Mouse (Mus musculus) cerebellum, adult 11 months (tissue): ENCODE measurements at regions not wholly inside any gene's neighbourhood (a gene's known extent, or its start where the extent isn't known, plus 50 kb on each side); places are given as distances from the start of the nearest gene placed in this dataset.
"Not testable (repeated sequence)": the region's sequence is repeated elsewhere in the genome, so short reads cannot be mapped to it uniquely, and the experiment has no call there.

Experiments used
- DNase-seq: peaks from one replicate; pipeline ENCODE4 v3.0.0; 2022

DNA sequence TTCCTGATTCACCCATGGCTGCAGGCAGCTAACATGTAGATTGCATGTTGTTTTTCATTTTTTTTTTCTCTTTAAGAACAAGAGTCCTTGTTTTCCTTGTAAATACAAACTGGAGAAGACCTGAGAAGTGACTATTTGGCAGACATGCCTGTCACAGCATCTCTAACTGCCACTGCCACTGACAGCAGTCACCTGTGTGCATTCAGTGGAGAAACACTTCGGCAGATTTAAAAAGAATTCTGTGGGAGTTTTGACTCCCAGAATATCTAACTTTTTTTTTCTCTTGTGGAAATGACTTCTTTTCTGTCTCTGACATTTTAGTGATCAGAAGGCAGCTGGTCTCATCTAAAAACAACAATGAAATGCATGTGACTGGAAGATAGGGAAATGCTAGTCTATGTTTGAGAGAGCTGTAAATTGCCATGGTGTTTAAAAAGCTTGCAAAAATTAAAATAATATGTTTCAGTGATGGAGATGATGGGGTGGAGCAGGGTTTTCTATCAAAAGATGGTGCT is 526.0 kb upstream of the Agtr1b start:
- DNase-seq = no peak

DNA sequence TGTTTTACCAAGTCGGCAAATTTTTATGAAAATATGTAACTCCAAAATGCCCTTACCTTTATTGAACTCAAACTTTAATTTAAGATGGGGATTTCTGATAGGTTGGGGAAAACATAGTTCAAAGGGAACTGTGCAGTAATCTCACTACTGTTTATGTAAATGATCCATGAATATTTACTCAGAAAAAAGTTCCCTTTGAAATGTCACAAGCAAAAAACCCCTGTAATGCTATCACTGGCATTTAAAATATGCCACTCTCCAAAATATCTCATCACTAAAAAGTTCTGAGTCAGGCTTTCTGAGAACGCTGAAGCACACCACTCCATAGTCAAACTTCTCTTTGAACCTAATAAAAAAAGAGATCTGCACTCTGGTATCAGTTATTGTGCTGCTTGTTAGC is 497.3 kb upstream of the Agtr1b start:
- no peak for DNase-seq

DNA sequence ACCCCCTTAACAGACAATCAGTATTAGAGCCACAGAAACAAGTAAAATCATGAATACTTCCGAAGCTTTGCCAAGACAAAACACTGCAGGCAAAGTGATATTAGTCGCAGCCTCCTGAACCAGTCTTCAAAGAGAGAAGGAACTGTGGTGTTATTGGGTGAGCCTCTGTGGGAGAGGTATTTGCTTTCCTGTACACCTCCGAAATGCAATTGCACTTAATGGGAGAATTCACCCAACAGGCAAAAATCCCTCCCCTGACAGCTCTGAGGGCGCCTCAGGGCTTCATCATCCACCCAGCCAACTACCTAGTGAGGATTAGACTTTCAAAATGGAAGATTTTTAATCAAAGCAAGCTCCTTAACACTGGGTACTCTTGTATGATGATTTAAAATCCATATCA is 464.1 kb upstream of the Agtr1b start:
- DNase-seq = no peak

DNA sequence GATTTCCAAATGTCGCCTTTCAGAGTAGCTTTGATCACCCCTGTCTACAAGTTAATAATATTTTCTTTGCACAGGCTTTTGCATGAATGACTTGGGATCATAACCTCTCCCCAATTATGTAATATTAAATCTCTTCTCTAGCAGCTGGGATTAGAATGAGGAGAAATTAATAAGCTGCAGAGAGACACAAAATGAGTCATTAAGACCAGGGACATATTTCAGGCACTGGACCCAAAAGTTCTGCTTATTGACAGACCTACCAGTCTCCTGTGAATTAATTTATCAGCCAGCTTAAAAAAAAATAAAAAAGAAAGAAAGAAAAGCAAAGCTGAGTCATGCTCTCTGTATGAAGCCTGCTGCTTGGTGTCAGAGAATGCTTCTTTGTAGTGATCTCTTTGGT is 462.4 kb upstream of the Agtr1b start:
- DNase-seq = no peak

DNA sequence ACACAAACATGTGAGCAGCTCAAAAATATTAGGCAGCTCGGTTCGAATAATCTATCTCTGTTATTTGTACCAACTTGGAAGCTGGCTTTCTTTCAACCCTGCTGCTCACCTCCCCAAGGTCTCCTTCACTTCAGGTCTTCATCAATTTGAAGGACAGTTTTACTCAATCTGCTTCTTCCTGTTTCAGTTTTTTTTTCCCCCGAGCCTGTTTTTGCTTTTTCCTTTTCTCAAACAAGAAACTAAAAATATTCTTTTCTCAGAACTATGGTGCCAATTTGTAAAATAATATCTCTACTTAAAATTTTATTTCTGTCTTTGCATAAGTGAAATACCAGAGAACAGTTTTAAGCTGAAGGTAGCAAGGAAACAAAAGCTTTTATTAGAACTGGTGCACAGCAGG is 461.8 kb upstream of the Agtr1b start:
- DNase-seq = no peak

DNA sequence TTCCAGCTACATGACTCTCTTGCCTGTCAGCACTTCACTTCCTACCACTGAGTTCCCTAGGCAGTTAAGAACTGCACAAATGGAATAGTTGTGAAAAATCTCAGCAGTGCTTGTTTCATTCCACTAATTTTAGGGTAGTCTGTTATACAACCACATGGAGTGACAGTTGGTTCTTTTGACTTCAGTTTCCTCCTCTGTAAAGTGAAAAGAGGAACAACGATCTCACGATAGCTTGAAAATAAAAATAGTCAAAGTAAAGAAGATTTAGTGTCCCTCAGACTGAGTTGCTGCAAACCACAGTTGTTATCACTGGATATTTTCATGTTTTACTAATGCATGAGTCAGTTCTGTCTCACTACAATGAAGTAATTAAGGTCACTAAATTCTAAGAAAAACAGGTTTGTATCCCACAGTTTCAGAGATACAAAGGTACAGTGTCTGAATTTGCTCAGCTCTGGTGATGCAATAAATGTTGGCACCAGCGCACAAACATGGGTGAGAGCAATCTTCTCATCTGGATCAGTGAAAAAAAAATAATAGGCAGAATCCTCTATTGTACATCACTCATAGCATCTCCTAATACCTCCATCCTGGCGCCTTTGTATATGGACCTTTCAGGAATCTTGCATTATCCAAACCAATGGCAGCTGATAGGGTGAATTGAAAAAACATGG is 458.8 kb upstream of the Agtr1b start:
- no peak for DNase-seq

DNA sequence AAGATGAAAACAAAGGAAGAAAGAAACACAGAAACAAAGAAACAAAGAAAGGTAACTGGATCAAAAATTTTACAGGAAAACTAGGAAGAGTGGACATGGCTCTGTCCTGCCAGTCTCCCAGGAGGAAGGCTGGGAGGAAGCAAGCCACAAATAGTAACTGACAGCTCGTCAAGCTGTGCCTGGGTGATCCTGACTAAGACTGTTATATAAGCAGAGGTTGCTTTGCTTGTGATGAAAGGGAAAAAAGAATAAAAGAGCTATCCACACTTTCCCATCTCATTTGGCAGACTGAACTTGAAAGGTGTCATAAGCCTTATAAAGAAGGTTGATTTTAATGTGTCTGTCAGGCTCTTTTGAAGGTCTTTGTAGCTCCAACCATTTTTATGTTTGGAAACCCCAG is 455.2 kb upstream of the Agtr1b start:
- peak; percentile 68 for DNase-seq

DNA sequence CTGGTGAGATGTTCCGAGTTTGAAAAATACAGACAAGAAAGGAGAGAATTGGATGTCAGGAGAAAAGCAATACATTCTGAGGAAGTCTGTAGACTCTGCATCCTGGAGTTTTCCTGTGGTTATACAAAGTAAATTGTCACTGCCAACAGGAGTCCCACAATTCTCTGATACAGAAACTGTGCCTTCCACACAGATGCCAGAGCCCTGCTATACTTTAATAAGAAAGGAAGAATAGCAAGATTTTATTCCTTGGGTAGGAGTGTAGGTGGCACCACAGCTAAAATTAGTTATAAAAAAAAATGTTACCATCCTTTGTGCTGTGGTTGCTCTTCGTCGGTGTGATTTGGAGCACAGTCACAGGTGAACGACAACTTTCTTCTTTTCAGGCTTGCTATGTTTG is 454.7 kb upstream of the Agtr1b start:
- no peak for DNase-seq

DNA sequence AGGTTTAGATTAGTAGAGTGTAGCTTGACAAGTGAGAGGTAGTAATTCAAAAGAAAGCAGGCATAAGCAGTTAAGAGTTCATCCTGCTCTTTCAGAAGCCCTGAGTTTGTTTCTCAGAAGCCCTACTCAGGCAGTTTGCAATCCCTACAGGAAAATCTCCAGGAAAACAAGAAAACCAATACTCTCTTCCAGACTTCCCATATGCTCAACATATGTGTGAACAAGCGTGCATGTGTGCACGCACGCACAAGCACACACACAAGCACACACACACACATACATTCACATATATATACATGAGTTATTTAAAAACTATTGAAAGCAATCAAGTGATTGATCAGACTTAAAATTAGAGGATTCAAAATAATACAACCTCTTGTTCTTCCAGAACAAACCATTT is 453.1 kb upstream of the Agtr1b start:
- DNase-seq = no peak

DNA sequence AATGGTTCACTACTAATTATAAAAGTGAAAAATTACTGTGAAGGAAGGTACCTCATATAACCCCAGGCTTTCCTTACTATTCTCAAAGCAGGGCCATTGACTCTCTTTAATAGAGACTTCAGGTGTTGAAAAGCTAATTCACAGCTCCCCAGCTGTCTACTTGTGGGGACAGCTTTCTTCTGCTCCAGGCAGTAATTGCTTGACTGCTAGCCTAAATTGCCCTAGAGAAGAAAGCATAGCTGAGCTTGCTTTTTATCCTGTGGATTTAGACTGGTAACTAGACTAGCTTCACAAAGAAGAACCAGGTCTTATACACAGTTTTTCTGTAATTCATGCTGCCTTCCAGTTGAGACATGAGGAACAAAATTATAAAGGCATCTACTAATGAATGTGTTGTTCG is 452.6 kb upstream of the Agtr1b start:
- no peak for DNase-seq

DNA sequence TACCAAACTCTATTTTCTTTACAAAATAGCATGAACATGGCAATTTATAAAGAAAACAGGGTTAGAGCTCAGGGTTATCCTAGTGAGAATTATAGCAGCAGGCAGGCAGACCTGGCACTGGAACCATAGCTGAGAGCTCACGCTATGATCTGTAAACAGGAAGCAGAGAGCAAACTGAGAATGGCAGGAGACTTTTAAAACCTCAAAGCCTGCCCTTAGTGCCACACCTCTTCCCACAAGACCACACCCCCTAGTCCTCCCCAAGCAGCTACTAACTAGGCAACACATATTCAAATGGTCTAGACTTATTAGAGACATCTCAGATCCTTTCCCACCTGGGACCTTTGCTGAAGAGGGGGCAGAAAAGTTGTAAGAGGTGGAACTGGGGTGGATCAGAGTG is 449.6 kb upstream of the Agtr1b start:
- DNase-seq = no peak

DNA sequence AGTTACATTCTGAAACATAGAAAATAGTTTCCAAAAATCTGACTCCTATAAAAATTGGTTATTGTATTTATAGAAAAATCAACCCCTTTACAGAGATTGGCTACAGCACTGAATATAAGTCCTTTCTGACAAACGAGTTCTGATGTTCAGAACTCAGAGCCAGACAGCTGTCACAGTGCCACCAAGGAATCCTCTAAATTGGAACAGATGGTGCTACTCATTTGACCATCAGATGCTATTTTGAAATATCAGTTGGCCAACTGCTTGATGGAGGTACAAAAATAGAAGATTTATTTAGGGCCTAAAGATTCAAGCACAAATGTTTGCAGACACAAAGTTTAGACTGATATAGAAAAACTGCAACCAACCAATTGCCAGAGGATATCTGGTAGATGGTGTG is 427.3 kb upstream of the Agtr1b start:
- peak; percentile 24 for DNase-seq

DNA sequence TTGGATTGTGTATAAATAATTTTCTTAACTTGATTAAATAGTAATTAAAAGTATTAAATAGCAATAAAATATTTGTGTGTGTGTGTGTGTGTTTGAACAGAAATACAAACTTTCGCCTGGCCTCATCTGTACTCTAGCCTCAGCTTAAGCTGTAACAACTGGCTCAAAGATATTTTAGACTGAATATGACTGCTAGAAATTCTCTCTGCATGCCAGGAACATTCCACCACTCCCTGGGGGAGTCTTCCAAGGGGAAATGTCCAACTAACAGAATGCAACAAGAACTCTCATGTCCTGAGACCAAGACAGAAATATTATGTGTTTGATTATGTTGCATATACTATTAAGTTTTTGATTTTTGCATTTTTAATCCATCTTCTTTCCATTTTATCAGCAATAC is 425.5 kb upstream of the Agtr1b start:
- no peak for DNase-seq

DNA sequence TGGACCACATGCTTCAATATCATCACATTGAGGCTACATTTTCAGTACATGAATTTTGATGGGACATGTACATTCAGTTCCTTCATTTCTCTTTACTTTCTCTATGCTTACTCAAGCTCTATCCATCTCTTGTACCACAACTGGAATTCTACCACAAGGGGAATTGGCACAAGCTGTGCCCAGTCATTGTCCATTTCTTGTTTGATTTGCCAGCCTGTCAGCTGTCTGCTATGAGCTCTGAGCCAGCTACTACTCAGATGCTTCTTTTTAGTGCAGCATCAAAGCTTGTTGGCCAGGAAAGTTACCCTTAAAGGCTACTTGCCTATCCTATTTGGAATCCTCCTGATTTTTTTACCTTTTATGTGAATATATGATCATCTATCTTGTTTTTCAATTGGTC is 410.9 kb upstream of the Agtr1b start:
- DNase-seq = no peak

DNA sequence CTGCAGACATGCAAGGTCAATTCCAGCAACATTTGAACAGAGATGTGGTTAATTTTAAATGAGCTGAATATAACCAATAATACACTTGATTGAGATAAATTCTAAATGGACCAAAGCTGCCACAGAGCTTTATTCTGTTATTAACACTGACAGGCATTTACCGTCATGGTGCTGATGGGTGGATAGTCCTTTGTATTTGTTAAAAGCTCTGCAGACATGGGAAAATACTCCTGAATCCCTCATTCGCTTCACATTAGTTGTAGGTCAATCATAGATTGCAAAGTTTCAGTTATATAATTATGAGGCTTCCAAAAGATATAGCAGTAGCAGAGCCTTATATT is 410.0 kb upstream of the Agtr1b start:
- DNase-seq = no peak

DNA sequence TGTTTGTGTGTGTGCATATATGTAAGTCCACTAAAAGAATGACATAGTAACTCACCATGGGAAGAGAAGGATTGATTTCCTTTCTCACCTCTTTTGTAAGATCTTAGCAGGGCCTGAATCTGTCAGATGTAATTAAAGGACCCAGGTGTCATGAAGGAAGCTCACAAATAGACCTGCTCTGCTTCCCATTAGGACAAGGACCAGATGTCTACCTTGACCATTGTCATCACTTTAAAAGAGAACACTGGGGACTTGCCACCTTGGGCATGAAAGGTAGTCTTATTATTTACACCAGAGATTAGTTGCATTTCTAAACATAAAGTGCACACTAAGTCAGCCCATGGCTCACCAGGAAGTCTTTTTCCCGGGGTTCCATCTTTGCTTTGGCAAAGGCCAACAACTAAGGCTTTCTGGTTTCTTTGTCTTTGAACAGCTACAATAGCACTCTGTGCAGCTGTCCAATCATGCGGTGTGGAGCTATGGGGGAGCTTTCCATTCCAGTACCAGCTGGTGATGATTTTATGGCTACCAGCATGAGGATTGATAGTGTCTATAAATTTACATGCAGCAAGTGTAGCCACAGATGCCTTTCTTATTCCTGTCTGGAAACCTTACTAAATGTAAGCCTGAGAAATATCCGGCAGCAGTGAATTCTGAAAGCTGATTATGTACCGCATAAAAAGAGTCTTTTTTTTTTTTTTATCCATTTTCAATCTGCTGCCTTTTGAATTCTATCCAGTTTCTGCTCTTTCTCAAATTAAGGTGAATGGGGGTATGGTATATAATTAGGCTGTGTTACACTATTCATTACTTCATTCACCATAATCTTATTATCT is 409.4 kb upstream of the Agtr1b start:
- DNase-seq = no peak

DNA sequence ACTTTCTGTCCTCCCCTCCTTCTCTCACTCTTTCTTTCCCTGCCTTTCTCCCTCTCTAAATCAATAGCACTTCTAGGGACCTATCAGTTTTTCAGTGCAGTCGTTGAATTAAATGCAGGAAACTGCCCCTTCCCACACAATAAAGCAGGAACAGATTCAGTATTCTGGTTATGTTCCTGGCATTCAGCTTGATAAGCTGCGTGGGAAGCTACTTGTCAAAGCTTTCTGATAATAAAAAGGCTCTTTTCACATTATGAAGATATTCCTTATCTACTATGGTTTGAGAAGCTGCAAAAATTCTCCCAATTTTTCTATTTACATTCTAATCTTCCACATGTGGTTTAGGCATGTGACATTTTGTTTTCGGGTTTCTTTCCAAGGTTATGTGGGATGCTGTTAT is 367.3 kb upstream of the Agtr1b start:
- no peak for DNase-seq

DNA sequence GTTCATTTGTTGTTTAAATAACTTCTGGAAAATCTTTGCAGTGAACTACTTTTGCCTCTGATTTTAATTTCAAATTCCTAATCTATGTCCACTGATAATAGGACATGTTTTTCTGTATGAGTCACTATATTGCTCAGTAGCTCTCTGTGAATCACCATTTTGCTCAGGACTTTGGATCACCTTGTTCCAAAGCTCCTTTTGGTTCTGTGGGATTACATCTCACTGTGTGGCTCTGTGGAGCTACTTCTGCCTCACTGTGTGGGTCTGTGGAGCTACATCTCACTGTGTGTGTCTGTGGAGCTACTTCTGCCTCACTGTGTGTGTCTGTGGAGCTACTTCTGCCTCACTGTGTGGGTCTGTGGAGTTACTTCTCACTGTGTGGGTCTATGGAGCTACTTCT is 365.0 kb upstream of the Agtr1b start:
- DNase-seq = no peak

DNA sequence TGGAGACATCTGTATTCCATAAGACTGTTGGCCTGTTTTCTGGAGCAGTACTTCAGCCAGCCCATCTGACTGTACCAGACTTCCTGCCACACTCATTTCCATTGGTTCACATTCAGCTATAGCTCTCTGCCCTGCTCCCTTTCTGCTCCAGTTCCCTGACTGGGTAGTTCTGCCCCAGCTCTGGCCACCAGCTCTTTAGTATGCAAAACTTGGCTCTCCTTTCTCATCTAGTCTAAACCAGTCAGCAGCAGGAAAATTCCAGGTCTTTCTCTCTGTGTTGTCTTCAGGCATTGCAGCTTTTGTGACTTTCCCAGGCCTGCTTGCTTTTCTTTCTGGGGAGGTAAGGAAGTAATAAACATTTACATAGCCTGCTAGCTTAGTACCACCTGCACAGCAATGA is 363.5 kb upstream of the Agtr1b start:
- no peak for DNase-seq

DNA sequence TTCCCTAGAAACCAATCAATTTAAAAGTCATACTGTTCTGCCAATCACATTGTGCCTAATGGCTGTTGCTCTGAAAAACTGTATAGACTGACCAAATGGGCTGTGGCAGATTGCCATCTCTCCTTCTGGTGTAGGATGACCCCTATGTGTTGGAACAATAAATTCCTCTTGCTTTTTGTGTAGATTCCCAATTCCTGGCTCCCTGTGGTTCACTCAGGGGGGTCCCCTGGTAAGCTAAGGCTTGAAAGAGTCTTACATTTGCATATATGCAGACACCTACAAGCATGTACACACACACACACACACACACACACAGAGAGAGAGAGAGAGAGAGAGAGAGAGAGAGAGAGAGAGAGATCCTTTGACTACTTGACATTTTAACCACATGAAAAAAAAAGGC is 362.8 kb upstream of the Agtr1b start:
- not testable (repeated sequence) for DNase-seq

DNA sequence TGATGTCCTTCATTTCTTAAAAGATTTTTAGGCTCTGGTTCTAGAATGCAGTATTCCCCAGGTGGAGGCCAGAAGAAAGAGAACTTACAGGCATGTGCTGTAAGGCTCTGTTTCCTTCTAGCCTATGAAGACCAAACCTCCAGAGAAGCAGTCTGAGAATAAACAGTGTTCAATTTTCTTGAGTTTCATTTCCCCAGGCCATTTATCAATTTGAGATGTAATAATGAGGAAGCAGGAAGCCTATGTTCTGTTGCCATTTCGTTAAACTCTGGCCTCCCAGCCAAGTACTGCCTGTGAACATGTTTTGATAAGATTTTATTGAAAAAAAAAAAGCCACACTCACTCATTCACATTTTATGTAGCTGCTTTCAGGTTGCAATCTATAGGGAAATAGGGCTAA is 347.7 kb upstream of the Agtr1b start:
- no peak for DNase-seq

DNA sequence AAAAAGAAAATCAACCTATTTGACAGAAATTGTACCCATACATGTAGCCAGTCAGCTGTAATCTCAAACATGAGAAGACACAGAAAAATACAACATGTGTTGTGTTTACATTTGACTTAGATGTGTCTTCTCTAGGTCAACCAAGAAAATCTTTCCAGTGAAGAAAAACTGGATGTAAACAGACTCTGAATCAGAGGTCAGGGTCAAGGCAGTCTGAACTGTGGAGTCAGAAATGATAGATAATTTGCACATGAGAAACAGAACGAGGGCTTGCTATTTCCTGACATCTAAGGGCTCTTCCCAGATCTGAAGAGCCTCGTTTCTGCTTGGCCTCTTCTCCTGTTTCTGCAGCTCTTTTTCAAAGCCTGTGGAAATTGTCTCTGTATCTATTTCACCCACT is 342.7 kb upstream of the Agtr1b start:
- no peak for DNase-seq

DNA sequence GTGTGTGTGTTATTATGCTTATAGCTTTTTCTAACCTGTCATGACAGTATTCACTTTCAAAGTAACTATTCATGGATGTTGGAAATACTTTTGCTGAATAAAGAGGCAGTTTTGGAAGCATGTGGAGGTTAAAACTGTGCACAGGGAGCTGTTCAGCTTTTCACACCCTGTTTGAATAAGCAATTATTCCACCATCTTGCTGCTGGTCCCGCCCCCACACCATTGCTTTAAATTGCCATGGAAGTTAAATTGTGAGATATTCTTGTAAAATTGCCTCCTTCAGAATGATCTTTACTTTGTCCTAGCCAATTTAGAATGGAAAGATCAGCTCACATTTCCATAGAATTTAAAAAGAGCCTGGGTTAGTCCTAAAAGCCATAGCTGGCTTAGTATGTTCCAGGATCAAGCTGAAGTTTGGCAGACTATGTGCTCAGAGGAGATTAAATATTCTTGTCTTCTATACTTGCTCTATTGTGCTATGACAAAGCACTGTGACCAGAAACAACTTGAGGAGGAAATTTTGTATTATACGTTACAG is 328.4 kb upstream of the Agtr1b start:
- no peak for DNase-seq

DNA sequence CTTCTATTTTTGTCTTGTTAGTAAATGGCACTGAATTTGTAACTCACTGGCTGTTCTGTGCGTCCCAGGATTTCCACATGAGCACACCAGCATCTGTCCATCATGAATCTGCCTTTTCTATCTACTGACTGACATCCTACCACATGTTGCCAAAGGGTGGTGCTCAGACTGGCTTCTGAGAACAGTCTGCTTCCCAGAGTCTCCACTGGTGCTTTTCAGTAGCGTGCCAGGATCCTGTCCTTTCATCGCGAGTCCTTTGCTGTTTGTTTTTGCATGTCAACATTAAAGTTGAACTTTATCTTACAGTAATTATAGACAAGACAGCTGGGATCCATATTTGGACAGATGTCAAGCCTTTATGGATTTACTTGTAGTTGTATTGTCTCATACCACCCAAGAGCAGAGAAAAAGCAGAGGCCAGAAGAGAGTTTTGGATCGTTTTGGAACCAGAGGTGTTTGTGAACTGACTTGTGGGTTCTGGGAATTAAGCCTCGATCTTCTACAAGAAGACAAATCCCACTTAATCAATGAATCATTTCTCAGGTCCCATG is 314.0 kb upstream of the Agtr1b start:
- no peak for DNase-seq
